Mouse (Mus musculus) ZHBTc4 (cell line): Measurements from ENCODE around the gene Cib3.

Experiments
- DNase-seq: peaks from one replicate; pipeline ENCODE4 v3.0.0-alpha.2; 2011; ENCODE audit warnings: low read depth, low spot score

Gene Cib3

GRCm38 (mm10) chr8:72210710-72211109 is 1.9 kb downstream of the Cib3 start:
- DNase-seq: no peak

- DNase-seq: no peak
Observed at GRCm38 (mm10) chr8:72210222-72210621, 2.4 kb downstream of the Cib3 start.

- DNase-seq: no peak
Observed at GRCm38 (mm10) chr8:72208582-72208981, 4.1 kb downstream of the Cib3 start.

- DNase-seq: peak; percentile 92
Observed at GRCm38 (mm10) chr8:72197997-72198396, 14.6 kb downstream of the Cib3 start.

GRCm38 (mm10) chr8:72192065-72192464 is 20.6 kb downstream of the Cib3 start:
- peak; percentile 60 for DNase-seq

- no peak for DNase-seq
Observed at GRCm38 (mm10) chr8:72190215-72190539, 22.5 kb downstream of the Cib3 start.

GRCm38 (mm10) chr8:72189417-72190214 is 23.0 kb downstream of the Cib3 start, which contains the start of gene Hsh2d:
Gene Hsh2d, plus strand, starts transcription at chr8:72189638.
- peak; percentile 71 for DNase-seq

GRCm38 (mm10) chr8:72187793-72188331 is 24.8 kb downstream of the Cib3 start:
- DNase-seq: no peak

GRCm38 (mm10) chr8:72183554-72184202 is 29.0 kb downstream of the Cib3 start:
- no peak for DNase-seq

- DNase-seq: peak; percentile 72
Observed at GRCm38 (mm10) chr8:72177346-72177925, 35.2 kb downstream of the Cib3 start.

GRCm38 (mm10) chr8:72169681-72170249 is 42.9 kb downstream of the Cib3 start:
- no peak for DNase-seq

- no peak for DNase-seq
Observed at GRCm38 (mm10) chr8:72169098-72169668, 43.5 kb downstream of the Cib3 start.

- DNase-seq: no peak
Observed at GRCm38 (mm10) chr8:72162821-72163220, 49.8 kb downstream of the Cib3 start.

- peak; percentile 100 for DNase-seq
Observed at GRCm38 (mm10) chr8:72160707-72161697, 51.6 kb downstream of the Cib3 start, which contains the start of gene Rab8a. Gene Rab8a, plus strand, starts transcription at chr8:72161200.

- no peak for DNase-seq
Observed at GRCm38 (mm10) chr8:72160007-72160406, 52.6 kb downstream of the Cib3 start.

GRCm38 (mm10) chr8:72158726-72159125 is 53.9 kb downstream of the Cib3 start:
- no peak for DNase-seq

- DNase-seq: no peak
Observed at GRCm38 (mm10) chr8:72158096-72158495, 54.5 kb downstream of the Cib3 start.
